Comparison of ENCODE assay signal across 19 mouse cellular contexts in genomic region chr11:80995621-80996020, GRCm38 (mm10).
DNase-seq lines count a peak whose midpoint lies in the region; ATAC-seq lines count a peak whose summit lies in the region.
"Had no signal": no experiment of that assay in that cellular context is flagged by ENCODE, and none has a peak within 500 bp of the region (broad histone marks: within the 10 kb centered on the region; RNA-seq: fewer than 3 reads in every experiment).

No protein-coding gene starts in this region.

- no peak overlapping the region for H3K4me3 ChIP-seq in neural tube, embryonic 14.5 days (ENCODE audit: low read depth, low read length)
- H3K4me3 ChIP-seq in neural tube, embryonic 15.5 days (replicated peaks): no peak overlapping the region
- H3K4me3 ChIP-seq: embryonic facial prominence, embryonic 10.5 days; forebrain, embryonic 13.5 days; heart, adult 2 months; heart, embryonic 12.5 days; hindbrain, embryonic 10.5 days; intestine, embryonic 15.5 days had no signal

- 81% methylated on average over 5 of the region's 5 CpGs for WGBS in neural tube, embryonic 14.5 days
- WGBS in neural tube, embryonic 15.5 days: 84% methylated on average over 5 of the region's 5 CpGs

- H3K4me1 ChIP-seq in neural tube, embryonic 14.5 days (ENCODE audit: control insufficient read depth, insufficient read depth, low read length): 0 out of 2 replicates have a peak, but pooled peaks cover 3% of the 10 kb centered on the region
- H3K4me1 ChIP-seq in neural tube, embryonic 15.5 days: peaks cover 22% of the 10 kb centered on the region
- H3K4me1 ChIP-seq: embryonic facial prominence, embryonic 10.5 days; forebrain, embryonic 13.5 days; heart, embryonic 12.5 days; intestine, embryonic 15.5 days had no signal

- H3K36me3 ChIP-seq in neural tube, embryonic 14.5 days (ENCODE audit: control insufficient read depth, insufficient read depth, low read length): no peaks in the 10 kb centered on the region
- H3K36me3 ChIP-seq in neural tube, embryonic 15.5 days: no peaks in the 10 kb centered on the region
- H3K36me3 ChIP-seq: embryonic facial prominence, embryonic 10.5 days; heart, embryonic 12.5 days; hindbrain, embryonic 10.5 days; intestine, embryonic 15.5 days had no signal

- peak overlapping the region; percentile 28; the same call in 1 of the 2 replicates for H3K27ac ChIP-seq in neural tube, embryonic 14.5 days (ENCODE audit: low read depth, low read length)
- H3K27ac ChIP-seq in neural tube, embryonic 15.5 days (replicated peaks): no peak overlapping the region
- H3K27ac ChIP-seq: embryonic facial prominence, embryonic 10.5 days; forebrain, embryonic 13.5 days; heart, adult 2 months; hindbrain, embryonic 10.5 days; hindbrain, embryonic 14.5 days; intestine, embryonic 15.5 days had no signal

- no peaks in the 10 kb centered on the region for H3K9me3 ChIP-seq in neural tube, embryonic 14.5 days (ENCODE audit: control insufficient read depth, low read length)
- no peaks in the 10 kb centered on the region for H3K9me3 ChIP-seq in neural tube, embryonic 15.5 days (replicated peaks)
- H3K9me3 ChIP-seq: embryonic facial prominence, embryonic 10.5 days; forebrain, embryonic 13.5 days; heart, embryonic 12.5 days; hindbrain, embryonic 10.5 days; intestine, embryonic 15.5 days had no signal

- H3K9ac ChIP-seq in neural tube, embryonic 14.5 days (replicated peaks; ENCODE audit: low read depth, low read length): no peak overlapping the region
- no peak overlapping the region for H3K9ac ChIP-seq in neural tube, embryonic 15.5 days (replicated peaks)
- H3K9ac ChIP-seq: forebrain, embryonic 13.5 days; forebrain, postnatal 0 days; heart, embryonic 12.5 days; hindbrain, embryonic 14.5 days; intestine, embryonic 15.5 days had no signal

- ATAC-seq in cerebellum, adult (ENCODE audit: insufficient number of reproducible peaks, low FRiP score, low TSS enrichment): no peak
- ATAC-seq in neural tube, embryonic 14.5 days (ENCODE audit: low read depth): no peak
- no peak for ATAC-seq in neural tube, embryonic 15.5 days (ENCODE audit: low FRiP score)
- ATAC-seq: activated CD4-positive, CD25-positive, alpha-beta regulatory T cell, adult 4 months; forebrain, embryonic 13.5 days; forebrain, postnatal 0 days; intestine, embryonic 15.5 days; Patski had no signal

- H3K27me3 ChIP-seq in neural tube, embryonic 14.5 days (ENCODE audit: control insufficient read depth, insufficient read depth, low read length): no peaks in the 10 kb centered on the region
- H3K27me3 ChIP-seq in neural tube, embryonic 15.5 days (replicated peaks): no peaks in the 10 kb centered on the region
- H3K27me3 ChIP-seq: forebrain, embryonic 13.5 days; heart, embryonic 12.5 days; intestine, embryonic 15.5 days had no signal

- H3K4me2 ChIP-seq in neural tube, embryonic 14.5 days (ENCODE audit: low read depth, low read length): no peak overlapping the region
- no peak overlapping the region for H3K4me2 ChIP-seq in neural tube, embryonic 15.5 days
- H3K4me2 ChIP-seq: forebrain, embryonic 13.5 days; heart, embryonic 12.5 days; hindbrain, embryonic 14.5 days; intestine, embryonic 15.5 days had no signal

- DNase-seq in cerebellum, adult 11-12 months: peak; percentile 36
- peak; percentile 47 to 62 for DNase-seq in cerebellum, postnatal 25 days
- DNase-seq in embryo, embryonic 11 days: no peak
- no peak for DNase-seq in kidney, postnatal 4 days
- DNase-seq: adrenal gland, postnatal 14 days; forebrain, postnatal 0 days; gastrocnemius, postnatal 14 days; heart, adult 2 months had no signal

Comparison
In these comparisons a context has a peak if more than half of its experiments do, and no peak if none do; other contexts are left out.
1. DNase-seq: peak in cerebellum, adult 11-12 months (single experiment) and cerebellum, postnatal 25 days (2 of 2); none in embryo, embryonic 11 days (single experiment) and kidney, postnatal 4 days (0 of 2).